Mouse (Mus musculus) adipocyte (in vitro differentiated cells): ENCODE measurements at regions not wholly inside any gene's neighbourhood (a gene's known extent, or its start where the extent isn't known, plus 50 kb on each side); places are given as distances from the start of the nearest gene placed in this dataset.

ENCODE experiments used
- DNase-seq: peaks from one replicate; pipeline ENCODE4 v3.0.0-alpha.2; 2016; ENCODE audit warnings: low spot score

DNA sequence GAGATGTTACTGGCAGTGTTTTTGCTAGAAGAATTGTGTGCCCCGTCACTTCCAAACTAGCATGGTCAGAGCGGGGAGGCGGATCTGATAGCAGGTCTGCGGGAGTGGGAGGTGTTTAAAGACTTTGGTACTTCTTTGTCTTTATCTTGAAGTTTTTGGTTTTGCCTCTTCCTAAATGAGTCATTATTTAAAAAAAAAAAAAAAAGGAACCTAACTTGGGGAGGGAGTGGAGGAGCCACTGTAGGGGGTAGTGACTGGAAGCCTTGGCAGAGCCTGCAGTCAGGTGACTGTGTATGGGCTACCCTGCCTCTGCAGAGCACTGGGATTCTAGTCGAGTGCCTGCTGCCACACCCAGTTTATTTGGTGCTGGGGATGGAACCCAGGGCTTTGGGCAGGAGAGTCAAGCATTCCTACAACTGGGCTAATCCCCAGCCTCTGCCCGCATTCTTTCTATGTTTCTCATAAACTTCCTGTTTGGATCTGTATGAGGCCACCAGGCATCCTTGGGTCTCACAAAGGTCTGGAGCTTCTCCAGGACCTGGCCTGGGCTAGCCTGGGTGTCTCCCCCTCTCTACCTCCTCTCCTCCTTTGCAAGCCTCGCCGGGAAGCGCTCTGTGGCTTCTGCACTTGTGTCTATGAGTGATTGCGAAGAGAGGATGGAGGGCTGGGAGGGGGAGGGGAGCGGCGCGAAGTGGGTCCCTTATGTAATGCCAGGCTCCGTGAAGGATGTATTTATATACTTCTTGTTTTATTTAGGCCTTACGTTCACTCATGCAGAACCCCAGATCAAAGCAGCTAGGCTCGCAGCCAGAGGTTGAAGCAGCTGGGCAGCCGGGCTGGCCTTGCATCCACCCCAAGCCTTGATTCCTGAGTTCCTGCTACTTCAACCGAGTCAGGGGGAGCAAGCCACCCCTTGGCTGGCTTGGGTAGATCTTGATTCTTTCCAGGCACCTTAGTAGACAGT is 143.1 kb upstream of the Mrps10 start:
- no peak for DNase-seq

GRCm38 (mm10) chr17:47221068-47221796 is 147.5 kb upstream of the Mrps10 start:
- no peak for DNase-seq

DNA sequence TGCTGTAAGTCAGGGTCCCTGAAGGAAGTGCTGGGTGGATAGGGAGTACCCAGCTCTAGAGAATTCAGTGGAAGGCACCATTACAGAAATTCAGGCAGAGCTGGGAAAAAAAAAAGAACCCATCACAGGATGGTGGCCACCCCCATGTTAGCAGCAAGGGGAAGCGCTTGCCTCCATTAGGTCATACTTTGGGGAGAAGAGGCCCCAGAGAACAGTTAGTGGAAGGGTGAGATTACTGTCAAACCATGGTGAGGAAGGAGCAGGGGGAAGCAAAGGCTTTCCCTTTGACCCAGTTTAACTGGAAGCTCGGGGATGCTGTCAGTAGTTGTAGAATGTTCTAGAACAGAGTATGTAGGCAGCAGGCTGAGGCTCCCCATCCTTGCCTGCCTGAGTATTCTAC is 148.8 kb upstream of the Mrps10 start:
- no peak for DNase-seq

- DNase-seq: no peak
These were observed 152.2 kb upstream of the Mrps10 start for GRCm38 (mm10) chr17:47216490-47216889.

DNA sequence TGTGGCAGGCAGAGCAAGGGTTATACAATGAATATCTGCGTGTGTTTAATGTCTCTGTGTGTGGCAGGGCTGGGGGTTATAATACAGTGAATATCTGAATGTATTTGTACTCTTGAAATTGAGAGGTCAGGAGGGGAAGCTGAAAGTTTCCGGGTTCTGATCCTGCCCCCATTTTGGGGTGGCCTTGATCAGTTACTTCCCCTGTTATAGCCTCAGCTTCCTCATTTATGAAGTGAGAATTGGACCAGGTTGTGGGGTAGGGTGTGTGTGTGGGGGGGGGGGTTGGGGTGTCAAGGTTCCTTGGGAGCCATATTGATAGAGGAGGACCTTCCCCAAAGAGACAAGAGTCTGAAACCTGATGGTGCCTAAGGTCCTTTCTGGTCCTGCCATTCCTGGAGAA is 152.8 kb upstream of the Mrps10 start:
- no peak for DNase-seq

DNA sequence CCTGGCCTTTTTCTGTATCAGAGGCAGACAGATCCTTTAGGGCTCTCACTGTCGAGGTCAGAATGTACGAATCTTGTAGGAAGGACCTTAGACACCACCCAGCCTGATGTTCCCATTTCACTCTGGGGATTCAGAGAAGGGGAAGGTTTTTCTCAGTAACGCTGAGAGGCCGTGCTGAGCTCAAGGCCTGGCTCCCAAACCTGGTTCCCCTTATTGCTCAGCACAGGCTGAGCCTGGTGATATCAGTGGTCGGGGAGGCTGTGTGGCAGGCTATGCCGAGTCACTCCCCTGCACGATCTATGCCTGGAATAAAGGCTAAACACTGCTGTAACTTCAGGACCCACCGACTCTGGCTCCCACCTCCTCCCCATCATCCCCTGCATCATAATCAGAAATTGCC is 154.6 kb upstream of the Mrps10 start:
- DNase-seq: no peak

DNA sequence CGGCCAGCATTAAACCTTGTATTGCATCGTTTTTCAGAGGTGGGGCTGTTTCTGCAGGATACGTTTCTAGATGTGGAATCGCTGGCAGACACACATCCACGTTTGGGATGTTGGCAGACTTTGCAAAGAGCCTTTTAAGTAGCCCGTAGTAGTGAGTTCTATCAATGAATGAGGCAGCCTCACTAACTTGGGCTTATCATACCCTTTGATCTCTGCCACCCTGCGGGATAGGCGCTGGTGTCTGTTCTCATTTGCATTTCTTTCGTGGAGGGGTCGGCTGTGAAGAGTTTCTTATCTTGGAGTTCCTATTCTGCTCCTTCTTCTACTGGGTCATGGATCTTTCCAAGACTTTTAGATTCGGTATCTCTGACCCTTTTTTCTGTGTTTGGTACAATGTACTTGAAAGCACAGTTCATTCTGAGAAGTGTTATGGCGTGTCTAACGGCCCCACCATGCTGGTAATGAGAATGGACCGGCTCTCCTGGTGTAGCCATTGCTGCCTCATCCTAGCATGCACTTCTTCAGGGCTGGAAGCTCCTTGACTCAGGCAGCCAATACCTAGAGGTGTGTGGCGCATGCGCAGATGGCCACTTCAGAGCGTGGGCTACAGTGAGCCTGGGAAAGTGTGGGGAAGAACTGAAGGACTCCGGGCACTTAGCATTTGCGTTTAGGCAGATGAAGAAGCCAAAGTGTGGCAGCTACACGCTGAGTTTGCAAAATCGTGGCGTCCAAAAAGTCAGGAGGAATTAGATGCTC is 158.1 kb upstream of the Mrps10 start:
- no peak for DNase-seq

DNA sequence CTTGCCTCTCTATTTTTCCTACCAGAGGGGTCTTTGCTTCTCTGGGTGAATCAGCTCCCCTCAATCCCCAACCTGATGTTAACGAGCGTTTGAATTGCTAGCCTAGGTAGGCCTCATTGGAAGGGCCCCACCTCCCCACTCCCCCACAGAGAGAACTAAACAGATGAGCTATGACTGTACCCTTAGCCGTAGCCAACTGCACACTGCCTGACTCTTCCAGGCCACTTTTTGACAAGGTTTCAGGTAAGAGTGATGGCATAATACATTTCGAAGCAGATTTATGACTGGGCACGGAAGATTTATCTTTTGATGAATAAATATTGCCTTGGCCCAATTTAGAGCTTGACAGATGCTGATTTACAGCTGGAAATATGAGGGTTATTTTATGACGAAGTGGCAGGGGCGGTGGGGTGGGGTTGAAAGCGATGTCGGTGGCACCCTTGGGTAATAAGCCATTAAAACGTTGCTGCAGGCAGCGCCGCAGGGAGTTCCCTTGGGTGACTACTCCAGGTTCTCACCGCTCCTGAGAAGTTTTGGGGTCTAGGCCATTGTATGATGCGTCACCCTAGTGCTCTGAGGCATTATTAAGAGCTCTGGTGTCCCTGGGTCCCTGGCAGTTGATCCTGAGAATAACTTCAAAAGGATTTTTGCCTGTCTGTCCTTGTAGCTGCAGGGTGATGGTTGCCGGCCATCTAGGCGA is 159.7 kb upstream of the Mrps10 start:
- DNase-seq: no peak

- DNase-seq: no peak
These were observed 161.2 kb upstream of the Mrps10 start for GRCm38 (mm10) chr17:47207471-47207870.

DNA sequence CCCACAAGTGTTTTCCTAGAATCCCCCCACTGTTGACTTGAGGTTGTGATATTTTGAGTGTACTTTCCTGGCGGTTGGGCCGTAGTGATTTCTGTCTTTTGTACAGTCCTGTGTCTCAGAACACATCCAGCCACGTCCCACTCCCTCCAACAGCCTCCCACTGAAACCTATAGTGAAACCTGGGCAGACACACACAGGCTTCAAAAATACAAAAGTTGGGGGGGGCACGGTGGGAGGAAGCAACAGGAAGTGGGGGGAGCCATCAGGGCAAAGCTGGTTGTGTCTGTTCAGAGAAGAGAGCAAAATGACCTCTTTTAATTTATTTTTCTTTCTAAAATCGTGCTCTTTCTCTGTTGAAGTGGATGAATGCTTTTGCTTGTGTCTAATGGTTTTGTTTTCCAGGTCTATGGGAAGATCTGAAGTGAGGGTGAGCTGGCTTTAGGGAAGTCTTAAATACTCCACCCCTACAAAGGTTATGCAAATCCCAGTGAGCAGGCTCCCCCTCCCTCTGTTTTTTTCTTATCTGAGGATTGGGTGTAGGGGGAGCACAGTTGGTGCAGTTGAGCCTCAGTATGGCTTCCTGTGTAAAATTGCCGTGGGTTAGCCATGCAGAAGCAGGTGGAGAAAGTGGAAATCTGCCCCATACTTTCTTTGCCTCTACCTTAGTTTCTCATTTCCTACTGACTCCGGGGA is 164.1 kb upstream of the Mrps10 start:
- DNase-seq: no peak

- no peak for DNase-seq
These were observed 169.5 kb upstream of the Mrps10 start for GRCm38 (mm10) chr17:47199206-47199605.

- DNase-seq: no peak
These were observed 170.7 kb upstream of the Mrps10 start for GRCm38 (mm10) chr17:47197957-47198356.

- no peak for DNase-seq
These were observed 171.7 kb upstream of the Mrps10 start for GRCm38 (mm10) chr17:47196992-47197391.

DNA sequence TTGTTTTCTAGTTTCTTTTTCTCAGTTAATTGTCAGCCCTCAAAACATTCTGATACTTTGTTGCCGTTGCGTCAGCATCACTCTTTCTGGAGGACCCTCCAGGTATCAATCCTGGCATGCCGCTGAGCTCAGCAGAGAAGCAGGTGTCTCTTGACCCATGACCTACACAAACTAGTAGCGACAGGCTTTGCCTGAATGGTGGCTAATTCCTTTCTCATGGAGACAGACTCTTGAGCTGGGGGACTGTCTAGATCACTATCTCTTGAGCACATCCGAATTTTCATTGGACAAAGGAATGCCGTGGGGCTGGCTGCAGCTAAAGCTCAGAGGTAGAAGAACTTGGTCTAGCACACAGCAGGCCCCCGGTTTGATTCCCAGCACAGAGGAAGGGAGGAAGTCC is 172.7 kb upstream of the Mrps10 start:
- DNase-seq: no peak

GRCm38 (mm10) chr17:47194463-47195012 is 174.1 kb upstream of the Mrps10 start:
- DNase-seq: no peak

- no peak for DNase-seq
These were observed 177.3 kb upstream of the Mrps10 start for GRCm38 (mm10) chr17:47191416-47191815.

- no peak for DNase-seq
These were observed 178.9 kb upstream of the Mrps10 start for GRCm38 (mm10) chr17:47189770-47190169.

DNA sequence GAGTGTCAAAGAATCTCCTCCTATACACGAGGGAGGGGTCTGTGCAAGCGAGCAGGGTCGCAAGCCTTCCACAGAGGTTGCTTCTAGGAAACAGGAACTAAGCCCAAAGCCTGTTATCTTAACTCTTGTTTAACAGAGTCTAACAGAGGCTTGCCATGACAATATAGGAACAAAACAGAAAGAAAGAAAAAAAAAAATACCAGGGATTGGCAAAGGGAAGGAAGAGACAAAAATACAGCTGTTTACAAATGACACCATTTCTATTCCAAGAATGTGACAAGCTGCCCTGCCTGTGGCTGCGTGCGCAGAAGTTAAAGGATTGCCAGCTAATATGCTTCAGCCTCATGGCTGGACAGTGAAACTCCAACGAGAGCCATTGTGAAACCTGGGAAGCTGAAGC is 173.8 kb upstream of the Ubr2 start:
- DNase-seq: peak; percentile 55

DNA sequence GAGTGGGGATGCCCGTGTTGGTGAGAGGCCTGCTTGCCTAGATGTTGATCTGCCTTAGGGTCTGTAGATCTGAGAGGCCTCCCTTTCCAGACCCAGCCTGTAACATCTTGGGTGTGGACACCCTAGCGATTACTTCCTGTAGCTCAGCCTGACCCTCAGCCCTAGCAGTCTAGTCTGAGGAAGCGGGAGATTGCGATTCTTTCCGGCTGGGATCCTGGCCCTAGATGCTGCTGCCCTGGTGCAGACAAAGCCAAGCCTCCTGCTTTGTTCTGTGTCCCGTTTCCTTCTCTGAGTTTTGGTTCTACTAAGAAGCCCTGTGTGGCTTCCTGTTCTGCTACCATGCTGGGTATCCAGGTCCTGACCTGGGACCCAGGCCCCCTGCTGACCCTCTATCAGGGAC is 171.8 kb upstream of the Ubr2 start:
- no peak for DNase-seq

DNA sequence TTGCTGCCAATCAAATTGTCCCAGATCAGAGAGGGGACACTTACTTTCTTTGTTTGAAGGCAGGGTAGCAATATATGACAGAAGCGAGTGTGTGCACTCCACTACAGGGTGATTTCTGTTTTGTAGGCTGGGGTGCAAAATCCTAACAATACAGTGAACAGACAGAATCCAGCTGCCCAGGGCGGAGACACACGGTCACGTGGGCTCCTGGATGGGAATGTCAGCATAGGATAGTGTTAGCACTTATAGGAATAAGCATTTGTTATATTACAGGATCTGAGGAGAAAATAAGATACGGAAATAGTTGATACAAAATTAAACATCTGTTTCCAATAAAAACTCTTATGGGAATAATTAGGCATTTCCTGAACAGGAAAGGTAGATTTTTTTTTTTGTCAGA is 169.1 kb upstream of the Ubr2 start:
- DNase-seq: no peak

DNA sequence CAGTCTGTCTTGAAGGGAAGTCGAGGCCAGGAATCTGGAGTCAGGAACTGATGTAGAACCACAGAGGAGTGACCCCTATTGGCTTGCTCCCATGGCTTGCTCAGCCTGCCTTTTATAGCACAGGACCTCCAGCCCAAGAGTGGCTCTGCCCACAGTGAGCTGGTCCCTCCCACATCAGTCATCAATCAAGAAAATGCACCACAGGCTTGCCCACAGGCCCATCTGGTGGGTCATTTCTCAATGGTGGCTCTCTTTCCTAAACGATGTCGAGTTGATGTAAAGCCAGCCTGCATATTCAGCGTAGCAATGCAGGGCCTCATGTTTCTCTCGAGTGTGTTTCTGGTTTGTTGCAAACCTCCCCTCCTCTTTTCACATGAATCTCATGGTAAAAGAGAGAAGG is 168.3 kb upstream of the Ubr2 start:
- DNase-seq: no peak
